Mouse (Mus musculus): ENCODE data around the gene Snurf.

Gene Snurf

DNA sequence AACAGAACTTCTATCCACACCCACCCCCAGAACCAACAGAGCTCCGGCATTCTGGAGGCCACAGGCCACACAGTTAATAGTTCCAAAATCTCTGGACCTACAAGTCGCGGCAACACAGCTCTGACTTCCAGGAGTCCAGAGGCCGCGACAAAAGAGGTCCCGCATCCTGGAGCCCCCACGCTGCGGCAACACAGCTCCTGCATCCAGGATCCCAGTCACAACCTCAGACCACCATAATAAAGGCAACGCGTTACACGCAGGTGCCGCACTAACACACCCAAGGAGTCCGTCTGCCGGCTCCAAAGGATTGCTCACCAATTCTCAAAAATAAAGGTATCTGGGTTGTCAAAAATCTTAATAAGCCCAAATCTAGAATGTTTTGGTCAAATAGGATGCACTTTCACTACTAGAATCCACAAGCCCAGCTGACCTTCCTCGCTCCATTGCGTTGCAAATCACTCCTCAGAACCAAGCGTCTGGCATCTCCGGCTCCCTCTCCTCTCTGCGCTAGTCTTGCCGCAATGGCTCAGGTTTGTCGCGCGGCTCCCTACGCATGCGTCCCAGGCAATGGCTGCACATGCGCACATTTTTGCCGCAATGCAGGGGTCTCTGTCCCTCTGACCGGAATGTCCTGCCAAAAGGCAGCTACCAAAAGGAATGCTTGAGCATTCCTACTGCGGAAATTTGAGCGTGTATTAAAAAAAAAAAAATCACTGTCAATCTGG, at the start of gene Snurf, which contains the start of gene Gm38393:
Gene Snurf (minus strand): TSS at position 444 of the 725 bp plus-strand sequence.
Gene Gm38393 (minus strand): TSS at position 459 of the 725 bp plus-strand sequence.
- peak; percentile 79 for DNase-seq

DNA sequence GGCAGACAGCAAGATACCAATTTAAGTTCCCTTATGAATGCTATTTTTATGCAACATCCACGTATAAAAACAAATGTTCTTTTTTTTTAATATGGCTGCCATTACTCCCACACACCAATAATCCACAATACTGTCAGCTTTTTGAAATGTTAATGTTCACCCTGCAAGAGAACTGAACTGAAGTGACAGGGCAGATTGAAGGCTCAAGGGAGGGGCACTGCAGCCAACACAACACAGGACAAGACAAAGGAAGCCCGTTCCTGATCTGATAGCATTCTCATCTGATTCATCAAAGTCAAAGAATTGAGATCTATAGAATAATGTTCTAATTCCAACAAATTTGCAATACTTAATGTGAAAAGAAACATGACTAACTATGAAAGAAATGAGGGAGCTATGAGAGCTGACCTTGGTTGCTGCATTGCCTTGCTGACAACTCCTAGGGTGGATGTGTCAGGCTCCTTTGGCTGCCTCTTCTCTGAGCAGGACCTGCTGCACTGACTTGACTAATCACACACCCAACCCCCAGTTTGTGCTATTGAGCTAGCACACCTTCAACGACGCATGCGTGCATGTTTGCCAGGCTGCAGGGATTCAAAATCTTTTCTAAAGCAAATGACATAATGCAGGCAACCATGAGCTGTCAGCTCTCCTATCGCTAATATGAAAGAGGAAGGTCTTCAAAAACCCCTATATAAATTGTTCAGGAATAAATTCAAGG, 42.8 kb upstream of the Snurf start:
- peak; percentile 25 for DNase-seq

- no peak for DNase-seq
Observed at GRCm38 (mm10) chr7:60013186-60013585, 8.3 kb upstream of the Snurf start.

- peak; percentile 9 for DNase-seq
Observed at GRCm38 (mm10) chr7:60007727-60008360, 3.0 kb upstream of the Snurf start.

DNA sequence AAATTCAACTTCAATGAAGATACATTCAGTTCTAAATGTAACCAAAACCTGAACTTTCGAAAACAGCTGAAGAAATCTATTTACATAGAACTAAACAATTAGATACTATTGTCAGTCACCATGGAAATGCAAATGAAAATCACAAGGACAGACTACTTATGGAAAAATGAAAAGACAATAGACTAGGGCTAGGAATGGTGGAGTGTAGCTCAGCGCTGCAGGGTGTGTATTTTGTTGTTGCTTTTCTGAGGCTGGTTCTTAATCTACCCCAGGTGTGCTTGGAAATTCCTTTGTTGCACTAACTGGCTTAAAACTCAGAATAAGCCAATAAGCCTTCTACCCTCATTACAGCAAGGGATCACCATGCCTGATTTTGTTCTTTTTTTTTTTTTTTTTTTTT, 1.4 kb upstream of the Snurf start:
- peak; percentile 5 for DNase-seq

- DNase-seq = peak; percentile 86
Observed at GRCm38 (mm10) chr7:60003921-60004605, 786 bp downstream of the Snurf start.

DNA sequence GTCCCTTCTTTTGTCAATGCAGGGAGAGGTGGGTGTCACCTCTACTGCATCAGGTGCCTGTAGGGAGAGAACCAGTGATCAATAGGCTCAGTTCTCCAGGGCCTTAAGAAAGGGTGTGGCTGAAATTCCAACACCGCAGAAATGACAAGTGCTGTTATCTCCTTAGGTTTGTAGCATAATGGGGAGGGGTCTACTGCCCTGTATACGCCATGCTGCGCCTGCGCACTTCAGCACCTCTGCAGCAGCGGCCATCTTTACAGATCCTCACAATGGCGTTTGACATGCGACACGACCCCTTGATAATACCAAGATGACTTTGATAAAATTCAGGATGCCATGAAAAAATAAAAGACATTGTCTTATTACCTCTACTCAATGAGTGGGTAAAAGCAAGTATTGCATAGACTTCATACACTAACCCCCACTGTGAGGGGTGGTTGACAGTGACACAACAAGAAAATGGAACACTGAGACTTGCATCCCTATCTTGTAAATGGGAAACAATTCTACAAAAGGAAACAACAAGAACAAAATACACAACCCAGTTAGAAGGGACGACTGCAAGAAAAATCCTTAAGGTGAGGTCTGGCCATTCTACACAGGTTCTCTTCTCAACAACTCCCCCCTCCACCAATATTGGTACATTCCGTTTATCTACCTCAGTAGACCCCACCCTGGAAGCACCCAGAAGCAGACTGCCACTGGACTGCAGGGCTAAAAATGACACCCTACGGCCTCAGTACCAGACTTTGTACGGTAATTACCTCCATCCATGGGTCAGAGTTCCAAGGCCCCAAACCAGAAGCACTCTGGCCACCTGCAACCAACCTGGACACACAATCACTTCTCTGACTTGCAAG, 1.6 kb downstream of the Snurf start:
- DNase-seq = peak; percentile 79

GRCm38 (mm10) chr7:59978646-59979045, 26.2 kb downstream of the Snurf start:
- DNase-seq = no peak

Data from retina, postnatal 1 day (tissue).